Mouse (Mus musculus) embryonic facial prominence, embryonic 15.5 days (tissue): ENCODE results near the gene Mrpl51. TPM values are rescaled to one million over a fixed set of nuclear protein-coding genes. Genes with fewer than 3 reads are reported as not detected.

ENCODE experiments used
- ATAC-seq: fragments of 200-750 bp; cut with Nextera tagmentation; 2 replicates; pipeline ENCODE4 v1.8.0; 2017; ENCODE audit warnings: low read depth, moderate TSS enrichment; ENCODE audit not compliant: insufficient number of reproducible peaks, low FRiP score, low TSS enrichment
- H3K27ac ChIP-seq: fragments of 300-500 bp; sonication (generic); replicated peaks from 2 replicates; pipeline ENCODE4 v1.5.1; 2015; ENCODE audit warnings: mild to moderate bottlenecking, inconsistent platforms
- H3K27me3 ChIP-seq: fragments of 300-500 bp; sonication (generic); 2 replicates; pipeline ENCODE4 v1.6.1; 2015; ENCODE audit warnings: inconsistent platforms
- H3K36me3 ChIP-seq: fragments of 300-500 bp; sonication (generic); 2 replicates; pipeline ENCODE4 v1.6.1; 2015; ENCODE audit warnings: mild to moderate bottlenecking, inconsistent platforms
- H3K4me1 ChIP-seq: fragments of 300-500 bp; sonication (generic); 2 replicates; pipeline ENCODE4 v1.6.1; 2015; ENCODE audit warnings: inconsistent platforms
- H3K4me2 ChIP-seq: fragments of 300-500 bp; sonication (generic); replicated peaks from 2 replicates; pipeline ENCODE4 v1.6.1; 2015; ENCODE audit warnings: mild to moderate bottlenecking, inconsistent platforms
- H3K4me3 ChIP-seq: fragments of 300-500 bp; sonication (generic); replicated peaks from 2 replicates; pipeline ENCODE4 v1.5.1; 2015; ENCODE audit warnings: mild to moderate bottlenecking, inconsistent platforms
- H3K9ac ChIP-seq: fragments of 300-500 bp; sonication (generic); 2 replicates; pipeline ENCODE4 v1.6.1; 2015; ENCODE audit warnings: inconsistent platforms
- H3K9me3 ChIP-seq: fragments of 300-500 bp; sonication (generic); replicated peaks from 2 replicates; pipeline ENCODE4 v1.6.1; 2016; ENCODE audit warnings: inconsistent platforms
- WGBS: fragments of 180-500 bp; shearing (Covaris S2); methylation state at CpG from one replicate; pipeline ENCODE4 v1.1.7; 2015; 5-methylcytosine and 5-hydroxymethylcytosine counted together
- polyA plus RNA-seq: library from polyadenylated mRNA; unstranded; fragments of >200 nt; fragmentation: Nextera tagmentation; extraction: Ambion mirVana; gene quantifications from 2 replicates; pipeline ENCODE4 v1.2.1, GENCODE M21; 2015

Gene Mrpl51
- 198 and 212 TPM in 2 replicates for polyA plus RNA-seq

DNA sequence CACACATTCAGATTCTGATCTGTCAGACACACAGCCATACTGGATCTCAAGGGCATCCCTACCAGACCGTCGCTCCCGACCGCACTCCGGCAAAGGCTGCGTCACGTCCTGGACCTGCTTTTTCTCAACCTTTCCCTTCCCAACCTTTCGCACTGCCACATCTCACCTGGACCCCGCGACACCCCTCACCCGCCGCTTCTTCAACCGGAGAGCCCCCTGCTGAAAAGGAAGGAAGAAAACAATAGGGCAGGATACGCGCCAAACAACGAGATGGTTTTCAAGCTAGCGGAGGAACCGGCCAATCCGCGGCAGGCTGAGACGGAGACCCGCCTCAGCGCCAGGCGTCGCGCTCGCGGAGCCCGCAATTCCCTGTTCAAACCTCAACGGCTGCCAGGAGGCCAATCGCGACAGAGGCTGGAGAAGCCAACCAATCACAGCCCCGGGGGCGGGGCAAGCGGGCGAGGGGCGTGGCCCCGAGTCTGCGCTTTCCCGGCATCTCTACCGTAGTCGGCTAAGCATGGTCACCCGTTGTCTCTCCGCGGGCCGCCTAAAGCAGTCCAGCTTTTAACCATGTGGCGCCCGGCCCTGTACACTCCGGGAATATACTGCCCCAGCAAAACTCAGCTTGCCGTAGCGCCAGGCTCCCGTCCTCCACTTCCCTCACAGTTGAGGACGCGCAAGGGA is at the start of gene Mrpl51, which contains the start of gene Ncapd2:
TSS of gene Mrpl51 (plus strand) at position 470 of the 684 bp plus-strand sequence.
TSS of gene Ncapd2 (minus strand) at position 370 of the 684 bp plus-strand sequence.
- H3K4me3 ChIP-seq = peak within 1 kb of the TSS; percentile 80
- H3K36me3 ChIP-seq = peaks cover 47% of the 10 kb centered on the region
- H3K4me2 ChIP-seq = peak within 1 kb of the TSS; percentile 78
- ATAC-seq = peak; percentile 96
- peak within 1 kb of the TSS; percentile 100 for H3K27ac ChIP-seq
- H3K27me3 ChIP-seq = no peaks in the 10 kb centered on the region
- under 1% methylated on average over 54 of the region's 54 CpGs for WGBS
- peaks cover 5% of the 10 kb centered on the region for H3K4me1 ChIP-seq
- no peaks in the 10 kb centered on the region for H3K9me3 ChIP-seq
- peak within 1 kb of the TSS; percentile 65 for H3K9ac ChIP-seq

- WGBS = 89% methylated on average over 8 of the region's 8 CpGs
- peaks cover 24% of the 10 kb centered on the region for H3K4me1 ChIP-seq
- H3K9me3 ChIP-seq = no peaks in the 10 kb centered on the region
- no peak overlapping the region for H3K4me2 ChIP-seq
- peaks cover 68% of the 10 kb centered on the region for H3K36me3 ChIP-seq
- no peak overlapping the region for H3K27ac ChIP-seq
- no peak overlapping the region for H3K4me3 ChIP-seq
- ATAC-seq = no peak
- H3K9ac ChIP-seq = no peak overlapping the region
- H3K27me3 ChIP-seq = no peaks in the 10 kb centered on the region
Measured at GRCm38 (mm10) chr6:125142436-125142835, 49.2 kb upstream of the Mrpl51 start.

- Histone ChIP-seq H3K4me3 (no peak overlapping the region), H3K36me3 (peaks cover 61% of the 10 kb centered on the region), H3K4me1 (peaks cover 30% of the 10 kb centered on the region), H3K27me3 (no peaks in the 10 kb centered on the region), H3K9ac (no peak overlapping the region), H3K27ac (no peak overlapping the region), H3K4me2 (no peak overlapping the region), H3K9me3 (no peaks in the 10 kb centered on the region)
- ATAC-seq = no peak
- 70% methylated on average over 3 of the region's 3 CpGs for WGBS
Measured at GRCm38 (mm10) chr6:125143128-125143527, 48.5 kb upstream of the Mrpl51 start.

- Histone ChIP-seq H3K27me3 (no peaks in the 10 kb centered on the region), H3K36me3 (peaks cover 54% of the 10 kb centered on the region), H3K4me2 (no peak overlapping the region), H3K27ac (no peak overlapping the region), H3K9me3 (no peaks in the 10 kb centered on the region), H3K9ac (no peak overlapping the region), H3K4me3 (no peak overlapping the region), H3K4me1 (peaks cover 38% of the 10 kb centered on the region)
- 77% methylated on average over 9 of the region's 9 CpGs for WGBS
- no peak for ATAC-seq
Measured at GRCm38 (mm10) chr6:125143904-125144303, 47.7 kb upstream of the Mrpl51 start.

- Histone ChIP-seq H3K9me3 (no peaks in the 10 kb centered on the region), H3K36me3 (peaks cover 43% of the 10 kb centered on the region), H3K27ac (peak within 1 kb of the TSS; percentile 87), H3K4me1 (peaks cover 46% of the 10 kb centered on the region), H3K4me3 (peak within 1 kb of the TSS; percentile 65), H3K4me2 (peak within 1 kb of the TSS; percentile 68), H3K27me3 (no peaks in the 10 kb centered on the region), H3K9ac (peak within 1 kb of the TSS; percentile 55)
- peak; percentile 86 for ATAC-seq
- 2% methylated on average over 16 of the region's 16 CpGs for WGBS
Measured at GRCm38 (mm10) chr6:125145001-125145400, 46.6 kb upstream of the Mrpl51 start, which contains the start of gene Iffo1. Iffo1 (plus strand) TSS chr6:125145241.

DNA sequence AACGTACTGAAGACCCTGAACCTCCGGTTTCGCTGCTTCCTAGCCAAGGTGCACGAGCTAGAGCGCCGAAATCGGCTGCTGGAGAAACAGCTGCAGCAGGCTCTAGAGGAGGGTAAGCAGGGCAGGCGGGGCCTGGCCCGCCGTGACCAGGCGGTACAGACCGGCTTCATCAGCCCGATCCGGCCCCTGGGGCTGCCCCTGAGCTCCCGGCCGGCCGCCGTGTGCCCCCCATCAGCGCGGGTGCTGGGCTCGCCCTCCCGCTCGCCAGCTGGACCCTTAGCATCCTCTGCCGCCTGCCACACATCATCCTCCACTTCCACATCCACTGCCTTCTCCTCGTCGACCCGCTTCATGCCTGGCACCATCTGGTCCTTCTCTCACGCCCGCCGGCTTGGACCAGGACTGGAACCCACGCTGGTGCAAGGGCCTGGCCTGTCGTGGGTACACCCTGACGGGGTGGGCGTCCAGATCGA is 46.1 kb upstream of the Mrpl51 start:
- H3K9ac ChIP-seq = peak overlapping the region; percentile 55
- peak overlapping the region; percentile 68 for H3K4me2 ChIP-seq
- peak overlapping the region; percentile 65 for H3K4me3 ChIP-seq
- peak overlapping the region; percentile 87 for H3K27ac ChIP-seq
- peaks cover 37% of the 10 kb centered on the region for H3K36me3 ChIP-seq
- no peaks in the 10 kb centered on the region for H3K9me3 ChIP-seq
- 6% methylated on average over 35 of the region's 35 CpGs for WGBS
- H3K4me1 ChIP-seq = peaks cover 46% of the 10 kb centered on the region
- H3K27me3 ChIP-seq = no peaks in the 10 kb centered on the region
- ATAC-seq = peak; percentile 45; the same call in 1 of the 2 replicates

DNA sequence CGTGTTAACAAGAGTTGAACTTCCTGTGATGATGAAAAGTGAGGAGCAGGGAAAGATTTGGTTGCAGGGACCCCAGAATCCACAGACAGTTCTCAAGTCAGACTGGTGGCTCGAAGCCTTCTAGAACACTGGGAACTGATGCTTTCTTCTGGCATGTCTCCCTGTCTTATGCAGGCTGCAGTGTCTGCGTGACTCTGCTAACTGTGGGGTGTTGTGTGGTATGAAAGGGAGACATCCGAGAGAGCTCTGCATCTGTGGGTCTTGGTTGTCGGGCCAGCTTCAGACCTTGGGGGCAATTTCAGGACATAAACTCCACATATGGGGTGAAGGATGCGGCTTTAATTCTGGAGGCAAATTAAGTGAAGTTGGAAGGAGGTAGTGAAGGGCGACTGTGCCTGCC is 45.5 kb upstream of the Mrpl51 start:
- peaks cover 31% of the 10 kb centered on the region for H3K36me3 ChIP-seq
- H3K4me1 ChIP-seq = peaks cover 46% of the 10 kb centered on the region
- peak overlapping the region; percentile 55; the same call in 1 of the 2 replicates for H3K9ac ChIP-seq
- H3K4me2 ChIP-seq = peak overlapping the region; percentile 68
- H3K27me3 ChIP-seq = no peaks in the 10 kb centered on the region
- no peaks in the 10 kb centered on the region for H3K9me3 ChIP-seq
- peak overlapping the region; percentile 65 for H3K4me3 ChIP-seq
- H3K27ac ChIP-seq = peak overlapping the region; percentile 87; the same call in 1 of the 2 replicates
- no peak for ATAC-seq
- 41% methylated on average over 7 of the region's 7 CpGs for WGBS

- H3K4me1 ChIP-seq = peaks cover 46% of the 10 kb centered on the region
- no peaks in the 10 kb centered on the region for H3K9me3 ChIP-seq
- 76% methylated on average over 4 of the region's 4 CpGs for WGBS
- no peak for ATAC-seq
- H3K4me3 ChIP-seq = peak overlapping the region; percentile 65
- H3K9ac ChIP-seq = no peak overlapping the region
- H3K36me3 ChIP-seq = peaks cover 25% of the 10 kb centered on the region
- H3K4me2 ChIP-seq = peak overlapping the region; percentile 68
- no peak overlapping the region; the same call in 1 of the 2 replicates for H3K27ac ChIP-seq
- no peaks in the 10 kb centered on the region for H3K27me3 ChIP-seq
Measured at GRCm38 (mm10) chr6:125146797-125147196, 44.8 kb upstream of the Mrpl51 start.

GRCm38 (mm10) chr6:125147329-125147728 is 44.3 kb upstream of the Mrpl51 start:
- no peaks in the 10 kb centered on the region for H3K27me3 ChIP-seq
- WGBS = 47% methylated on average over 10 of the region's 10 CpGs
- no peak overlapping the region for H3K9ac ChIP-seq
- peaks cover 48% of the 10 kb centered on the region for H3K4me1 ChIP-seq
- H3K9me3 ChIP-seq = no peaks in the 10 kb centered on the region
- 0 out of 2 replicates have a peak overlapping the region, but pooled peaks have one; percentile 68 for H3K4me2 ChIP-seq
- H3K36me3 ChIP-seq = peaks cover 24% of the 10 kb centered on the region; the same call in 1 of the 2 replicates
- H3K4me3 ChIP-seq = 0 out of 2 replicates have a peak overlapping the region, but pooled peaks have one; percentile 11
- H3K27ac ChIP-seq = peak overlapping the region; percentile 78
- ATAC-seq = 0 out of 2 replicates have a peak, but pooled peaks have one; percentile 27

DNA sequence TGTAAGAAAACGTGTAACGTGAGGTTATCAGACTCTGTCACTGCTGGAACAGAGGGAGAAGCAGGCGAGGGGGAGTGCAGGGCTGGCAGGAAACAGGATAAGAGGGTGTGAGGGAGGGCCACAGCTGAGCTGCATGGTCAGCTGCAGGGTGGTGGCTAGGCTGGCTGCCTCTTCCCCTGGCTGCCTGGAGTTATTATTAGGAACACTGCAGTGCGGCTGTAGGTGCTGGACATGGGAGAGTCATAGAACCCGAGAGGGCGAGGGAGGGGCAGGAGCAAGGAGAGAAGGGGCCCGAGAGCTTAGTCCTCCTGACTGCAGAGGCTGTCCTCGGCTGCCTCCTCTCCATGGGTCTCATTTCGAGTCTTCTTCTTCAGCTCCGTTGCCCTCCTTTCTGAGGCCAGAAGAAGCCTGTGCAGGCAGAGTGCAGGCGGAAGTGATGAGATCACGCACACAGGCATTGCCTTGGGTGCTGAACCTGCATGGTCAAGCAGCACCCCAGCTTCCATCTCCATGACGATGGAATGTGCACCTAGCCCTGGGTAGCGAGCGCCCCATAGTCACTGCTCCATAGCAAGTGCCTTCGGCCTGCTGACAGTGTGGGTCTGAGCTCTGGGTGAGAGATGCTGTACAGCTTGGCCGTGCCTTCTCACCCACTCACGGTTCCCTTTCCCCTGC is 43.2 kb upstream of the Mrpl51 start:
- WGBS = 61% methylated on average over 18 of the region's 18 CpGs
- Histone ChIP-seq H3K4me1 (peaks cover 50% of the 10 kb centered on the region), H3K4me3 (no peak overlapping the region), H3K9me3 (no peaks in the 10 kb centered on the region), H3K9ac (peak overlapping the region; percentile 23; the same call in 1 of the 2 replicates), H3K27me3 (no peaks in the 10 kb centered on the region), H3K36me3 (peaks cover 24% of the 10 kb centered on the region; the same call in 1 of the 2 replicates), H3K27ac (peak overlapping the region; percentile 78), H3K4me2 (peak overlapping the region; percentile 21)
- ATAC-seq = no peak
